Mouse (Mus musculus): Measurements from ENCODE around the gene Opn4.
A peak's percentile ranks its signal among the peaks of the same experiment; 100 is the strongest.

The Opn4 gene

GRCm38 (mm10) chr14:34562393-34562792, 37.5 kb downstream of the Opn4 start:
- DNase-seq (ENCODE audit: low spot score in 2 of 2) = no peak

- no peak for DNase-seq (ENCODE audit: low spot score in 2 of 2)
Observed at GRCm38 (mm10) chr14:34561647-34562046, 38.3 kb downstream of the Opn4 start.

GRCm38 (mm10) chr14:34558947-34559346, 41.0 kb downstream of the Opn4 start:
- DNase-seq (ENCODE audit: low spot score in 2 of 2) = no peak

- no peak for DNase-seq (ENCODE audit: low spot score in 2 of 2)
Observed at GRCm38 (mm10) chr14:34555211-34555610, 44.7 kb downstream of the Opn4 start.

- no peak for DNase-seq (ENCODE audit: low spot score in 2 of 2)
Observed at GRCm38 (mm10) chr14:34554047-34554446, 45.9 kb downstream of the Opn4 start.

- DNase-seq (ENCODE audit: low spot score in 2 of 2) = no peak
Observed at GRCm38 (mm10) chr14:34553470-34553869, 46.5 kb downstream of the Opn4 start.

GRCm38 (mm10) chr14:34552226-34552625, 47.7 kb downstream of the Opn4 start:
- DNase-seq (ENCODE audit: low spot score in 2 of 2) = no peak

GRCm38 (mm10) chr14:34549004-34549671, 50.8 kb downstream of the Opn4 start:
- peak; percentile 75 to 82 for DNase-seq (ENCODE audit: low spot score in 2 of 2)

- peak; percentile 61 to 66 for DNase-seq (ENCODE audit: low spot score in 2 of 2)
Observed at GRCm38 (mm10) chr14:34548391-34549001, 51.4 kb downstream of the Opn4 start.

GRCm38 (mm10) chr14:34544545-34544944, 55.4 kb downstream of the Opn4 start:
- no peak for DNase-seq (ENCODE audit: low spot score in 2 of 2)

GRCm38 (mm10) chr14:34544001-34544400, 55.9 kb downstream of the Opn4 start:
- no peak for DNase-seq (ENCODE audit: low spot score in 2 of 2)

- DNase-seq (ENCODE audit: low spot score in 2 of 2) = no peak
Observed at GRCm38 (mm10) chr14:34543596-34543995, 56.3 kb downstream of the Opn4 start.

- DNase-seq (ENCODE audit: low spot score in 2 of 2) = no peak
Observed at GRCm38 (mm10) chr14:34541896-34542295, 58.0 kb downstream of the Opn4 start.

- DNase-seq (ENCODE audit: low spot score in 2 of 2) = no peak
Observed at GRCm38 (mm10) chr14:34540685-34541162, 59.2 kb downstream of the Opn4 start.
